Mouse (Mus musculus): ENCODE results near the gene Snx18.

Gene Snx18

GRCm38 (mm10) chr13:113597616-113598015 is 20.7 kb downstream of the Snx18 start:
- no peak for DNase-seq (ENCODE audit: low read depth in 1 of 2, low spot score in 2 of 2)

GRCm38 (mm10) chr13:113596821-113597541 is 21.4 kb downstream of the Snx18 start:
- DNase-seq (ENCODE audit: low read depth in 1 of 2, low spot score in 2 of 2) = no peak

- DNase-seq (ENCODE audit: low read depth in 1 of 2, low spot score in 2 of 2) = no peak
Observed at GRCm38 (mm10) chr13:113595987-113596386, 22.4 kb downstream of the Snx18 start.

GRCm38 (mm10) chr13:113595219-113595618 is 23.1 kb downstream of the Snx18 start:
- no peak for DNase-seq (ENCODE audit: low read depth in 1 of 2, low spot score in 2 of 2)

GRCm38 (mm10) chr13:113594361-113594760 is 24.0 kb downstream of the Snx18 start:
- DNase-seq (ENCODE audit: low read depth in 1 of 2, low spot score in 2 of 2) = no peak

GRCm38 (mm10) chr13:113593711-113594110 is 24.7 kb downstream of the Snx18 start:
- DNase-seq (ENCODE audit: low read depth in 1 of 2, low spot score in 2 of 2) = no peak

GRCm38 (mm10) chr13:113592703-113593200 is 25.6 kb downstream of the Snx18 start:
- no peak for DNase-seq (ENCODE audit: low read depth in 1 of 2, low spot score in 2 of 2)

GRCm38 (mm10) chr13:113591336-113591735 is 27.0 kb downstream of the Snx18 start:
- DNase-seq (ENCODE audit: low read depth in 1 of 2, low spot score in 2 of 2) = no peak

- DNase-seq (ENCODE audit: low read depth in 1 of 2, low spot score in 2 of 2) = no peak
Observed at GRCm38 (mm10) chr13:113590216-113590615, 28.1 kb downstream of the Snx18 start.

- DNase-seq (ENCODE audit: low read depth in 1 of 2, low spot score in 2 of 2) = peak in 1 of 2 experiments; percentile 29
Observed at GRCm38 (mm10) chr13:113589499-113589898, 28.9 kb downstream of the Snx18 start.

GRCm38 (mm10) chr13:113587200-113587936 is 31.0 kb downstream of the Snx18 start:
- DNase-seq (ENCODE audit: low read depth in 1 of 2, low spot score in 2 of 2) = no peak

GRCm38 (mm10) chr13:113585606-113586005 is 32.8 kb downstream of the Snx18 start:
- DNase-seq (ENCODE audit: low read depth in 1 of 2, low spot score in 2 of 2) = no peak

GRCm38 (mm10) chr13:113584431-113584830 is 33.9 kb downstream of the Snx18 start:
- DNase-seq (ENCODE audit: low read depth in 1 of 2, low spot score in 2 of 2) = no peak

GRCm38 (mm10) chr13:113583563-113583962 is 34.8 kb downstream of the Snx18 start:
- DNase-seq (ENCODE audit: low read depth in 1 of 2, low spot score in 2 of 2) = no peak

- no peak for DNase-seq (ENCODE audit: low read depth in 1 of 2, low spot score in 2 of 2)
Observed at GRCm38 (mm10) chr13:113582024-113582423, 36.3 kb downstream of the Snx18 start.

GRCm38 (mm10) chr13:113581436-113581835 is 36.9 kb downstream of the Snx18 start:
- DNase-seq (ENCODE audit: low read depth in 1 of 2, low spot score in 2 of 2) = no peak

- no peak for DNase-seq (ENCODE audit: low read depth in 1 of 2, low spot score in 2 of 2)
Observed at GRCm38 (mm10) chr13:113580400-113580790, 38.0 kb downstream of the Snx18 start.

GRCm38 (mm10) chr13:113579788-113580399 is 38.5 kb downstream of the Snx18 start:
- no peak for DNase-seq (ENCODE audit: low read depth in 1 of 2, low spot score in 2 of 2)

- no peak for DNase-seq (ENCODE audit: low read depth in 1 of 2, low spot score in 2 of 2)
Observed at GRCm38 (mm10) chr13:113574232-113574631, 44.1 kb downstream of the Snx18 start.

GRCm38 (mm10) chr13:113573377-113573776 is 45.0 kb downstream of the Snx18 start:
- no peak for DNase-seq (ENCODE audit: low read depth in 1 of 2, low spot score in 2 of 2)

- peak; percentile 24 to 31 for DNase-seq (ENCODE audit: low read depth in 1 of 2, low spot score in 2 of 2)
Observed at GRCm38 (mm10) chr13:113572046-113572686, 46.2 kb downstream of the Snx18 start.

Measured in monocyte, adult 2 months (primary cell).